Mouse (Mus musculus) lung, adult 18-20 months (tissue): ENCODE results near the gene Kcnj10.

Source experiments
- DNase-seq, 2 experiments: peaks; one replicate each; pipeline ENCODE4 v3.0.0; 2022; ENCODE audit warnings: mixed read lengths in 2 of 2

Kcnj10 gene

DNA sequence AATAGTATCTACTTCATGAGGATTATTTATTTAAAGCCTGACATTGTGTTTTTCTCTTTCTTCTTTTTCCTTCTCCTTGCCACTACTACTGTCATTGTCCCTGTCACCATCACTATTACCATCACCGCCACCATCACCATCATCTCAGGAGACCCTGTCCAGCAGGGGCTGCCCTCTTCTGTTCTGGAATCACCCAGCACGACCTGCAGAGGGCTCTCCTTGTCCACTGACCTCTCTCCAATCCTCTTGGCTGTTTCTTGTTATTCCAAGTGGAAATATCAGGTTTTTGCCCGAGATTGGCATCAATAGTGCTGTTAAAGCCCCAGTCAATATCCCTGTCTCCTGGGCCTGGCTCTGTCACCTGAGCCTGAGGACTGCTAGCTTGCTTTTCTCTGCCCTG, 7.5 kb upstream of the Kcnj10 start:
- no peak for DNase-seq

DNA sequence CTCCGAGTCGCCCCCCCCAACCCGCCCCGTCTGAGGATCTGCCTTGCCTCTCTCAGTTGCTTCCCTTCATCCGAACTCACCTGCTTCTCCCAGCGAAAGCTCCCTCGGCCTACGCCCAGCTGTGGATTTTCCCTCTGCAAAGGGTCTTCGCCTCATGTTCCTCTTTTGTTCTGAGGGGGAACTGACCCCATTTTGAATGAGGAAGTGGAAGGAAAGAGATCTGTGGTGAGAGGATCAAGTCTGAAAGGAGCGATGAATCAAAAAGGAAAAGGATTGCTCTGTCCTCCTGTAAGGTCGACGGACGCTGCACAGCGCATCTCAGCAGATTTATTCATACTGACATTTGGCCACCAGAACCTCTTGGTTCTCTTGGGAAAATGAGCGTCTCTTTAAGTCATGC, 5.2 kb upstream of the Kcnj10 start:
- no peak for DNase-seq

DNA sequence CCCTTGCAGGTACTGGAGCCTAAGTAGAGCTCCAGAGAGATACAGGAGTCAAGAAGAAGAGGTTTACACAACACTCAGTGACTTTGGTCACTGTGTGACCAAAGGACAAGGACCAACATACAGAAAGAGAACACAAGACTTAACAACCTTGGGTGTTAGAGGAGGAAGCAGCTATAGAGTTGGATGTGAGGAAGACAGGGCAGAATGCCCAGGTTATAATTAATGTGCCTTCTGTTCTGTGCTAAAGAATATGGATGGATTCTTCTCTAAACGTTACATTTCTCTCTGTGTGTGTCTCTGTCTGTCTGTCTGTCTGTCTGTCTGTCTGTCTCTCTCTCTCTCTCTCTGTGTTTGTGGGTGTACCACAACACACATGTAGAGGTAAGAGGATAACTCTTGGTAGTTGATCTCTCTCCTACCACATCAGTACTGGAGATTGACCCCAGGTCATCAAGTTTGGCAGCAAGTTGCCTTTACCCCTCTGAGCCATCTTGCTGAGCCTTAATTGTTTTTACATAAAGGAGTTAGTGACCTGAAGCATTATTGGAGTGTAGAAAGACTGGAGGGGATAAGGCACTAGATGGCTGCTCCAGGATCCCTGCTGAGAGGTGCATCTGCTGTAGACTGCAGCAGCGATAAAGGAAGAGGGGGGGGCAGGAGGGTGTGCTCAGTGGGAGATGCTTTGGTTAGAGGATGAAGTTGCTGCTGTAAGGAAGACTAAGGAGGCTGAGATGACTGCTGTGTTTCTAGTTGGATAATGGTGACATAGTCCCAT, 3.4 kb upstream of the Kcnj10 start:
- DNase-seq = no peak

DNA sequence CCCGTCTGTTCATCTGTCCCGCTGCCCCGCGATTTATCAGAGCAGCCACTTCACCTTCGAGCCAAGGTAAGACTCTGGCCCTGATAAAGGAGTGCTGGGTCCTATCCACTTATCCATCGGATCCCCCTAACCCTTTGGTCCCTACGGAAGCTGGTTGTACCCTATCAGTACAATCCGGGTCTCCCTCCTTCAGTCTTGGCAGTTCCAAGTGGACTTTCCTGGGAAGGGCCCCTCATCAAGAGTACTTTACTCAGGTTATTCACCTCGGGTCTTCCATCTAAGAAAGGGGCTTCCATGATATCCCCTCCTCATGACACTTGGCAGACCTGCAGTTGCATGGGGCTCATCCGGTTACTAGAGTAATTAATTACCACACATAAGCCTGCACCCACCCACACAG, 376 bp downstream of the Kcnj10 start:
- no peak for DNase-seq

- no peak for DNase-seq
Measured at GRCm38 (mm10) chr1:172342729-172343128, 1.7 kb downstream of the Kcnj10 start.

DNA sequence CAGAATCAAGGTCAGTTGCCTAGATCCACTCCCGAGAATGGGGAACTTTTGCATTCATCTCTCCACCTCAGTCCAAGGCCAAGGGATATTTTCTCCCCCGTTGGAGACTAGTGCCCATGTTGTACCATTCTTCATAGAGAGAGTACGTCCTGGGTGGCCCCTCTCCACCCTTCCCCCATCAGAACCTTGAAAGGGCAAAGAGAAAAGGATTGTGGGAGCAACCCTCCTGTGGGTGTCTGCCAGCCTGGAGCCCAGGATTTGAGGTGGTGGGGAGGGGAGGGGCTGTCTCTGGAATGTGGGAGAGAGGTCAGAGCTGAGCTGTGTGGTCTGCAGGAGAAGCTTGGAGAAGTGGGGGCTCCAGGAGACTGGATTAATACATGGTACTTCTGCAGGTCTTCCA, 2.9 kb downstream of the Kcnj10 start:
- DNase-seq = no peak

DNA sequence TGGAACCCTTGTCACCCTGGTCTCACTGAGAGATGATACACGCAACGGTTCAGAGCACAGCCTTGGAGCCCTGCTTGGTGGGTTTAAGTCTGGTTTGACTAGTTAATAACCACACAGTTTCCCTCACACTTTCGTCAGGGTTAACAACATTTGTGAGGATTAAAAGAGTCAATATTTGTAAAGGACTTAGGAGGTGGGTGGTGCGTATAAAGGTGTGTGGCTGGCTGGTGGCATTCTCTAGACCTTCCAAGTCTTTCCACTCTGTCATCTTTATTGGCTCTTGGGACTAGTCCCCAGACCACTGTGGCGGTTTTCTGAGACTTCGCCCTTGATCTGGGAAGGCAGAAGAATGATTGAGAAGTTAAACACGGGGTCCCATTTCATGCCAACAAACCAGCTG, 3.8 kb downstream of the Kcnj10 start:
- DNase-seq = peak in 1 of 2 experiments; percentile 39

DNA sequence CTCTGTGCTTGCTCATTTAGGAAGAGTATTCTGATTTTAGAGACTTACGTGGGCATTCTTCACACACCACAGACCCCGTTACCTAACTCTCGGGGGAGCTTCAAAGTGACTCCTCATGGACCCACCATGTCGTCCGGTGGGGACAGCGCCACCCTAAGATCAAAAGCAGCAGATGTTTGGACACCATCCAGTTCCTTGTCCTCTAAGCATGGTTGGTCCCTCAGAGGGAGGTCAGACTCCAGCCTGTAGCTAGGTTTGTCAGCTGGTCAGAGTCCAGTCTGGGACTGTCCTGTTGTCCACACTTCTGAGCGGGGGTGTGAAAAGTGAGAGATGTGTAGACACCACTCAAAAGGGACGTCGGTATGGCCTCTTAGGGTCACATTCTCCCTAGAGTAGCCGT, 5.7 kb downstream of the Kcnj10 start:
- DNase-seq = no peak

DNA sequence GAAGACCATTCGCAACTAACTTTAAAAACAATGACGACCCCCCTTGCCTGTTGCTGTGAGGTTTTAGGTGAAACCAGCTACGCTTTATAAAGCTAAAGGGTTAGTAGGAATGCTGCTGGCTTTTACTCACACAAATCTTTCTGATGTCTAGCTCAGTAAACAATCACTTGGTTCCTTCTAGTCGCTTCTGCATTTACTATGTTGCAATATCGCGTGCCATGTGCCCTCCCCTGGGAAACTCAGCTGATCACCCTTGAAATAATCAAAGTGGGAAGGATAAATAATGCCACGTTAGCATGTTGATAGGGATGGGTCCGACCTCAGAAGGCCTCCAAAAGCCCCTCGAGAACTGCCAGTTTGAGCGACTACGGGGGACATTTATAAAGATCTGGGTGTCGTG, 6.4 kb downstream of the Kcnj10 start:
- no peak for DNase-seq

GRCm38 (mm10) chr1:172349504-172349903, 8.5 kb downstream of the Kcnj10 start:
- no peak for DNase-seq

DNA sequence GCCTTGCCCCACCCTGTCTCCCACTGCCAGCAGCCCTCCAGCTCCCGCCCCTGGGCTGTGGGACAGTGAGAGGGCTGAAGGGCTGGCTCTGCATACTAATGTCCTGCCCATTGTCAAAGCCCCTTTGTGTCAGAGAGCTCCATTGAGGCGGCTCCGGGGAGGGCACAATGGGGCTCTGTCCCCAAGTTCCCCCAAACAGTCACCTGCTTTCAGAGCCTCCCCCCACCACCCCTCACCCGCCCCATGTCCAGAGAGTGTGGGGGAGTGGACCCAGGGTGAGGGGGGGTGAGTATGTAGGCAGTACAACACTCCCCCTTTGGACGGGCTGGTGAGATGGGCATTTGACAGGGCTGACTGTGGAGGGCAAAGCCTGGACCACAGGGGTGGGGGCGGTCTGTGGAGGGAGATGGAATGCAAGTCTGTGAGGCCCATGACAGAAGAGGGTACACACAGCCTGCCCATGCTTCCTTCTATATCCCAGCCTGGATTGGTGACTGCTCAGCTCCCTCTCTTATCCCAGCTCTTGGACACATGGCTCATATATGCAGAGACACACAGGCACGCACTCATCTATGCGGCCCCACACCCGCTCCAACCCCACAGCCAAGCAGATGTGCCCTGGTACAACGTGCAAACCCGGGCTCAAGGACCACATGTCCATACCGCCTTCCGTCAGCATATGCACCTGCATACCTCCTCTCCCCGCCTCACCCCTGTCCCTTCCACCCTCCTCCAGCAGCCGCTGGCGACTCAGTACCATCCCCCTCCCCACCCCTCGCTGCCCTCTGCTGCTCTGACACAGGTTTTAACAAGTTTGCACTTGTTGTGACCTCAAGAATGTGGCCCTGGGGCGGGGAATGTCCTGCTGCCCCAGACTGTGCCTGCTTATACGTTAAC, 9.2 kb downstream of the Kcnj10 start:
- DNase-seq = peak; percentile 20 to 58

DNA sequence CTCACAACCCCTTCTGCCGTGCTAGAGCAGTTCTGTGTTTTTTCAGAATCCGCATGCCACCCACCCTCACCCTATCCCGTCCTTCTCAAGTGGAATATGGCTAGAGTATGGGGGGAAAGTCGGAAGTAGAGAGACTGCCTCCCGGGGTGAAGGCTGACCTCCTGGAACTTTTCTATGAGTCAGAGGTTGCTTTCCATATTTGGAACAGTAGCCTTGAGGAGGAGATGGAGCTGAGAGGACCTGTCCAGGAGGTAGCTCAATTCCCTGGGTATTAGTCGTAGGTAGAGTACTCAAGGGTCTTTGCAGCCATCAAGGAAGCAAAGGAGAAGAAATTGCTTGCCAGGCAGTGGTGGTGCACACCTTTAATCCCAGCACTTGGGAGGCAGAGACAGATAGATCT, 11.0 kb downstream of the Kcnj10 start:
- DNase-seq = no peak

- DNase-seq = no peak
Measured at GRCm38 (mm10) chr1:172352453-172352852, 11.4 kb downstream of the Kcnj10 start.

GRCm38 (mm10) chr1:172355336-172355735, 14.3 kb downstream of the Kcnj10 start:
- DNase-seq = no peak

DNA sequence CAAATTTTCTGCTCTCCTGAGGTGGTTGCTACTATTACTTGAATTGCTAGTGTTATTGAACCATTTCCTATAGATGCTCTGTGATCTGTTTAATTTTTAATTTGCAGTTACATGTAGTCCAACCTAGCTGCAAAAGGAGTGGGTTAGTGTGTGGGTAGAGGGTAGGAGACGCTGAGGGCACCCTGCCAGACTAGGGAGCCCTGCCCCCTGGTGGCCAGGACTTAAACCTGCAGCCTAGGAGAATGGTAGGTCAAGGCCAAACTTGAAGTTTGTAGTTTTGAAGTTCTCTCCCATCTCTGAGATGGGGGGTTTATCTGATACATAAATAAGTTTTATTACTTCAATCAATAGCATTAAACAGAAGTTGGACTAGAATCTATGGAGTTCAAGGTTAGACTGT, 16.5 kb downstream of the Kcnj10 start:
- peak; percentile 50 to 51 for DNase-seq

GRCm38 (mm10) chr1:172358341-172358740, 17.3 kb downstream of the Kcnj10 start:
- no peak for DNase-seq

DNA sequence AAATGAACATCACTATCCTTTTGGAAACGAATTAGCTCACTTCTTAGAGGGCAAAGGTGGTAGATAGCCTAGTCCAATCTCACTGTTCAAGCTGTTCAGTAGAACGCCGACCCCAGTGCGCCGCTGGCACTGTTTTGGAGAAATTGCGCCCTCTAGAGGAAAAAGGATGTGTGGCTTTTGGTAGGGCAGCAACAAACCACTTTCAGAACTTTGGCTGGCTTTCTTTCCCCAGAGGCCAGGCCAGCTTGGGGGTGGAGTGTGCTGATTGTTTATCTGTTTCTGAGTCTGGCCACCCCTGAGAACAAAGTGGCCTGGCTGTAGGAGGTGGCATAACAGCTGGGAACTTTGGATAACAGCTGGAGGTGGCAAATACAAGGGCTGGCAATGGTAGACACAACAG, 23.7 kb downstream of the Kcnj10 start:
- DNase-seq = peak; percentile 30 to 51

GRCm38 (mm10) chr1:172368768-172369418, 27.9 kb downstream of the Kcnj10 start:
- DNase-seq = peak; percentile 43 to 56

- peak; percentile 98 for DNase-seq
Measured at GRCm38 (mm10) chr1:172376198-172376667, 35.2 kb downstream of the Kcnj10 start, which contains the start of gene Pigm. Gene Pigm, plus strand, starts transcription at chr1:172376546.

DNA sequence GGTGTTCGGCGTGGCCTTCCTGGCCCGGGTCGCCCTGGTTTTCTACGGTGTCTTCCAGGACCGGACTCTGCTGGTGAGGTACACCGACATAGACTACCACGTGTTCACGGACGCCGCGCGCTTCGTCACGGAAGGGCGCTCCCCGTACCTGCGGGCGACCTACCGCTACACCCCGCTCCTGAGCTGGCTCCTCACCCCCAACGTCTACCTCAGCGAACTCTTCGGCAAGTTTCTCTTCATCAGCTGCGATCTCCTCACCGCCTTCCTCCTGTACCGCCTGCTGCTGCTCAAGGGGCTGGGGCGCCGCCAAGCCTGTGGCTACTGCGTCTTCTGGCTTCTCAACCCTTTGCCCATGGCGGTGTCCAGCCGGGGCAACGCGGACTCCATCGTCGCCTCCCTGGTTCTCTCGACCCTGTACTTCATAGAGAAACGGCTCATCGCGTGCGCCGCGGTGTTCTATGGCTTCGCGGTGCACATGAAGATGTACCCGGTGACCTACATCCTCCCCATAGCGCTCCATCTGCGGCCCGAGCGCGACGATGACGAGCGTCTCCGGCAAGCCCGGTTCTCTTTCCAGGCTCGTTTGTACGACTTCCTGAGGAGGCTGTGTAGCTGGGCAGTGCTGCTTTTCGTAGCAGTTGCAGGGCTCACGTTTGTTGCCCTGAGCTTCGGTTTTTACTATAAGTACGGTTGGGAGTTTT, 35.9 kb downstream of the Kcnj10 start:
- DNase-seq = peak; percentile 6 to 24

DNA sequence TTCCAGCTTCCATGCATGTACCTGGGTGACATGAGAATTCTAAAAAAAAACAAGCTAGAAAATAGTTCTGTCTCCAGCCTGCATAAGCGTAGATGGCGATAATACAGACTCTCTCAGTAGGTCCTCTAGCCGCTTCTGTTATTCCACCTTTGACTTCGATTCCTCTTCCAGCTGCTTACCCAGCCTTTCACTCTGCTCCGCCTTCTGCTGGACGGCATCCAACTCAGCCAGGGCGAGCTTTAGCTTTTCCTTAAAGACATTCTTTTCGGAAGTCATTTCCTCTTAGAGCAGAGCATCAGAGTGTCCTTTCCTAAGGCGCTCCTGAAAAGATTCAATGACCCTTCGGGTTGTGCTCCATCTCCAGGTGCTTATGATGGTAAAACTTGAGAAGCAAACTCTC, 39.1 kb downstream of the Kcnj10 start:
- peak in 1 of 2 experiments; percentile 10 for DNase-seq

DNA sequence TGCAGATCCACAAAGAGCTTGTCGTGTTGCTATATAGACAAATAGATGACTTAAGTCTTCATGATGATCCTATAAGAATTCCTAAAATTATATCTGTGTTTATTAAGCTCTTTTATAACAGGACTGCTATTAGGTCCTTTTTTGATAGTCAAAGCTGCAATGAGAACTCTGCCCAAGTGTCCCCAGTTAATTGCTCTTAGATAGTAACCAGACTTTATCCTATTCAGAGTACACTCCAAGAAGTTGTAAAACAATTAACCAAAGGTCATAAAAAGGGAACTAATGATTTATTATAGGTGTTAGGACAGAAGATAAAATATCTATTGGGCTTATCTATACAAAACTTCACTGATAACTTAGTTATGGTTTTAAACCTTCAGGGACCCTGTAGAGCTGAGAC, 41.1 kb downstream of the Kcnj10 start:
- DNase-seq = no peak

DNA sequence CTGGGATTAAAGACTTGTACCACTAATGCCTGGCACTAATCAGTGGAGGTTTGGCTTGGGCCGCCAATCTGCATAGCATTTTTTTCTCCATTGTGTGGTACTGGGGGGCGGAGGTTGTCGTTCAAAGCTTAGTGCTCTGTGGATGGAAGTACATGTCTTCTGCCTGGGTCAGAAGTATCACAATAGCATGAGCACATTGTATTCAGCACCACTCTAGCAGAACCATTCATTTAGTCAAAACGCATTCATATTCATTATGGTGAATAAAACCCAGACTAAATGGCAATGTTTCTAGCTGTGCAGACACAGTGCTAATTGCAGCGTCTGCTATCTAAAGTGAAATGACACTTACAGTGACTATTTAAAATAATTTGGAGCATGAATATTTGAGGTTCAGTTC, 46.2 kb downstream of the Kcnj10 start:
- DNase-seq = no peak
